Mouse (Mus musculus) erythroblast, embryonic 14.5 days (primary cell): ENCODE measurements around the gene Tspan9.

Source experiments
- GATA1 ChIP-seq: IDR thresholded peaks from 2 replicates; pipeline ENCODE4 v1.6.1; 2012; ENCODE audit warnings: low read length, inconsistent platforms, mixed read lengths
- TAL1 ChIP-seq: IDR thresholded peaks from 3 replicates; pipeline ENCODE4 v1.6.1; 2012; ENCODE audit warnings: low read length, inconsistent platforms, mixed read lengths

DNA sequence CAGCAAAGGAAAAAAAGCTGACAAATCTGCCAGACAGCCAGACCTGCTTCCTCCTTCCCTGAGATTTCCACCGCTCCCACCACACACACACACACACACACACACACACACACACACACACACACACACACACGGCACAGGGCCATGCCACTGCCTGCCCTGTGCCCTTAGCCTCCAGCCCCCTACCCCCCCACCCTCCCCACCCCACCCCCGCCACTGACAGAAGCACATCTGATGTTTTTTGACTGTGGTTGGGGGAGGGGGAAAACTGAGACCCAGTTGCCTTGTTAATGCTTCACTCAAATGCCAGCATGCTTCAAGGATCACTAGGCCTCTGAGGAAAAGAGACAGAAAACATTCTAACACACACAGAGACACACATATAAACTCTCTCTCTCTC, 30.8 kb downstream of the Tspan9 start:
- no peak for TF ChIP-seq GATA1
- TF ChIP-seq TAL1: no peak
